Mouse (Mus musculus): ENCODE results near the gene Gm17581.
"Not testable (repeated sequence)": the region's sequence is repeated elsewhere in the genome, so short reads cannot be mapped to it uniquely, and the experiment has no call there.

Gene Gm17581

DNA sequence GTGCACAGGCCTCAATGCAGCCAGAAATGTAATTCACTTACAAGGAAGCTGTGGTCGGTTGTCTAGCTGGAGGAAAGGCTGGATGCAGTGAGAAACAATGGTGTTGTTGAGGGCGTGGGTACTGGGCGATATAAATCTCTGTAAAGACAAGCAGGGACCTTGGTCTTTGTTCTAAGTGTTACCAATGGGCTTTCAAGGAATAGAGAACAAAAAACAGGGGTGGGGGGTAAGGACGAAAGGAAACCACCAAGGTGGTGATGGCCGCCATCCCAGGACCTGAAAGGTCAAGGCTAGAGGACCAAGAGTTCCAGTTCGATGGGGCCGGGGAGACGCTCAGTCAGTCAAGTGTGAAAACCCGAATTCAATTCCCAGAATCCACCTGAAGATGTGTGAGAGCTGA lies 2.1 kb upstream of the Gm17581 start:
- DNase-seq (ENCODE audit: low read depth, low spot score), result no peak

DNA sequence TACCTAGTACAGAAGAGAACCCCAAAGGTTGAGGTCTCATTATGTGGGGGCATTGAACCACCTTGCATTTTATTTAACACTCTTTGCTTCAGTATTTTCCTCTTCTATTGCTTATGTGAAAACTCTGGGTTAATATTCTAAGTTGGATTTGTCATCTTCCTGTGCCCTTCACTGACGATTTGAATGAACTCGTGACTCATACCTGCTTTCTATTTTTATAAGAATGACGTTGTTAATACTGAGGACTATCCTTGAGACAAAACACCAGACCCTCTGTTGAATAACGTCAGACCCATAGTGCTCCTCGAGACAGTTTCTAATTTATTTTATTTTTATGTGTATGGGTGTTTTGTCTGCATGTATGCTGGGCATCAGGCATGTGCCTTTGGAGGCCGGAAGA lies 1.3 kb upstream of the Gm17581 start:
- no peak for DNase-seq (ENCODE audit: low read depth, low spot score)

DNA sequence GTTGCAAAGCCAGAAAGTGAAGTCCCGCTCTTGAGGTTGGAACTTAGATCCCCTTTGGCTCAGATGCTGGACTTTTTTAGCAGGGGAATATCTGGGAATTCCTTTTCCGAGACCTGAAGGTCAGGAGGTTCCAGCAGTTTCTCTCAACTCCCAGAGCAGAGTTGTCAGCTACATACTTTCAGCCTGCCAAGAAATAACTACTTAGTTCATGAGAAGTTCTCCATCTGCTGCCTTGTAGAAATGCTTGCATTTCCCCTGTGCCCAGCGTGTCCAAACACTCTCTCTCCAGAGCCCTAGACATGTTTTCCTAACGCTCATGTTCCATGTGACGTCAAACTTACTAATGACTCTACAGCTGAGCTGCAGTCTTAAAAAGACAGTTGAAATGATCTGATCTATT lies 586 bp downstream of the Gm17581 start:
- no peak for DNase-seq (ENCODE audit: low read depth, low spot score)

- peak; percentile 73 for DNase-seq (ENCODE audit: low read depth, low spot score)
These were observed 6.5 kb downstream of the Gm17581 start, which contains the start of gene Edem2 for GRCm38 (mm10) chr2:155729158-155729645. Gene Edem2, minus strand, starts transcription at chr2:155729475.

GRCm38 (mm10) chr2:155728742-155729141 lies 6.9 kb downstream of the Gm17581 start:
- no peak for DNase-seq (ENCODE audit: low read depth, low spot score)

- DNase-seq (ENCODE audit: low read depth, low spot score), result no peak
These were observed 7.8 kb downstream of the Gm17581 start for GRCm38 (mm10) chr2:155727764-155728395.

DNA sequence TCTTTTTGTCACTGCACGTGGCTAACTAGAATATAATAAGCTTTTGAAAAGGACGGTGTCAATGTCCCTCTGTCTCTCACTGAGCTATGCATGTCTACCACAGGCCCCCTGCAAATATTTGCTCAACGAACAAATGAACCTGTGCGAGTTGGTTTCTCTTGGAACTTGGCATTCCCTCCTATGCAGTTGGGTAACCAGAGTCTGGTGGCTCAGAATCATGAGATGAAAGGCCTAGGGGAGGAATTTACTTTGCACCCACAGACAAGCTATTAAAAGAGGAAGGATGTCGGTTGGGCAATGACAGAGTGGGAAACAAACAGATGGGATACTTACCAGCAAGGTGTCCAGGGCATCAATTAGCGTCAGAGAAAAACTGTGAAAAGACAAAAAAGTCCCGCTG lies 9.4 kb downstream of the Gm17581 start:
- DNase-seq (ENCODE audit: low read depth, low spot score), result no peak

DNA sequence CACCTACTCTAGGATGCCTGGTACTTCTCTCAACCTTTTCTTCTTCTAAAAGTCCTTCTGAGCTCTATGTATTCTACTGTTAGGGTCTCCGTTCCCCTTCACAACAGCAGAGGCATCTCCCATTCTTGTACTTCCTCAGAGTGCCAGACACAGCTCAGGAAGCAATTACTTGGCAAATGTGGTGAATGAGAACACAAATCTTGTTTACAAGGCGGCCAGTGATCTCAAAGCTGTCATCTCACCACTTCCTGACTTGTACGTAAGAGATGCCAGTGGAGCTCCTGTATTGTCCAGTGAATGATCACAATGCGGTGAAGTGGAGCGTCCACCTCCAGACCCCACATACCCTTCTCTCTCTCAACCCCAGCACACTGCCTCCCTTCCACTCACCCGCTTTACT lies 11.1 kb downstream of the Gm17581 start:
- DNase-seq (ENCODE audit: low read depth, low spot score), result no peak

GRCm38 (mm10) chr2:155724036-155724435 lies 11.6 kb downstream of the Gm17581 start:
- DNase-seq (ENCODE audit: low read depth, low spot score), result no peak

DNA sequence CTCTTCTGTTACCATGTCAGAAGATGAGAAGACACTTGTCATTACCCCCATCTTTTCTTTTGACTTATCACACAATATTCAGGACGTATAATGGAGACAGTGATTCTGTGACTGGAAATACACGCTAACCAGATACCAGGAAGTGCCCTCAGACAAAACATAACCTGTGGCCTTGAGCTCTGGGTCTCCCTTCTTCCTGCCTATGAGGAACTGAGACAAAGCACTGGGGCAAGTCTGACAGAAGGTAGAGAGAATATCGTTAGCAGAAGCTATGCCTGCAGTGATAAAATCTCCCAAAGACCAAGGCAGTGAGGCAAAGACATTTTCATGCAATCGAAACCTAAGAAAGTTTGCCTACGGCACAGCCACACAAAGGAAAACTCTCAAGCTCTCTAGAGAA lies 15.1 kb downstream of the Gm17581 start:
- no peak for DNase-seq (ENCODE audit: low read depth, low spot score)

DNA sequence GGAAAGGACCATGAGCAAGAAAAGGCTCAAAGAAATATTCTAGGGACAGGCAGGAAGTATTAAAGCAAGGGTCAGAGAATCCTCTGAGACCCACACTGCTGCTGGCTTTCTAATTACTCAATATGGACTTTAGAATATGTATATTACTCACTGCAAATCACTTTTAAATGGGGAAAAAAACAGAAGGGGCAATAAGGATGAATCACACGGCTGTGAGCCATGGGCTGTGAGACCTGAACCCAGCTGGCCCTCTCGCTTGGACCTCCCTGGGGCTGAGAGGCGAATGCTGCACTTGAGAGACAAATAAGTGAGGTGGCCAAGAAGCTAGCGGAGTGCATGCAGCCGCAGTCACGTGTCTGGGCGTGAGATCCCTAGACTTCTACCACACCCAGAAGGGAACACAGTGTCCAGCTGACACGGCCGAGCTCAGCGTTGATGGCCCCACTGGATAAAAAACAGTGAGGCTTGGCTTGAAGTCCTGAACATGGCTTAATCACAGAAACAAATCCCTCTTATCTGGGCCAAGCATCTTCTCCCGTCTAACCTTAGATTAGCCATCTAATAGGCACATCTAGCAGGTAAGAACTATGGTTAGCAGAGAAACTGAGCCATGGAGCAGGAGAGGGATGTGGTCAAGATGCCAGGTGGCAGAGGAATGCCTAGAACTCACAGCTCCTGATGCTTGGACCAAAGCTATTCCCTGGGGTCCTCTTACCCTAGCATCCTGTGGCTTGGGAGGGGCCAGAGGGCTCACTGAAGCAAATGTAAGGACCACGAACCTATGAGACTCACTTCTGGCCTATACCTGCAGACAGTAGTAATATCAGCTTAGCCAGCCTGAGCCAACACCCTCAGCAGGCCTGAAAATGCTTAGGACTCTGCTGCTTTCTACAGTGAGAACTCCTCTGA lies 18.3 kb downstream of the Gm17581 start:
- DNase-seq (ENCODE audit: low read depth, low spot score), result no peak

- no peak for DNase-seq (ENCODE audit: low read depth, low spot score)
These were observed 25.1 kb downstream of the Gm17581 start for GRCm38 (mm10) chr2:155710557-155710956.

GRCm38 (mm10) chr2:155707251-155707650 lies 28.4 kb downstream of the Gm17581 start:
- no peak for DNase-seq (ENCODE audit: low read depth, low spot score)

DNA sequence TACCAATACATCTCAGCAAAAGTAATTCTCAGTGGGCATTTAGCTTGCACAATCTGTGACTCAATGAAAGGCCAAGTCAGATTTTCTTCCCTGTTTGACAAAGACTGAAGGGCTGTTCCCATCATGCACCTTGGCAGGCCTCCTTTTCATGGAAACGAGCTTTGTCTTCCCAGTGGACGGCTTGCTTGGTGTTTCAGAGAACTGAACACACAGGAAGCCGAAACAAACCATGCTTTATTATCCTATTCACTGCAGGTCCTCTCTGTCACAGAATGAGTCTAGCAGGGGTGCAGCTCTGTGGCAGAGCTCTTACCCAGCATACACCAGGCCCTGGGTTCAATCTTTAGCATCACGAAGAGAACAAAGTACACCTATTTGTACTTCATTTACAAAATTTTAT lies 32.0 kb downstream of the Gm17581 start:
- no peak for DNase-seq (ENCODE audit: low read depth, low spot score)

DNA sequence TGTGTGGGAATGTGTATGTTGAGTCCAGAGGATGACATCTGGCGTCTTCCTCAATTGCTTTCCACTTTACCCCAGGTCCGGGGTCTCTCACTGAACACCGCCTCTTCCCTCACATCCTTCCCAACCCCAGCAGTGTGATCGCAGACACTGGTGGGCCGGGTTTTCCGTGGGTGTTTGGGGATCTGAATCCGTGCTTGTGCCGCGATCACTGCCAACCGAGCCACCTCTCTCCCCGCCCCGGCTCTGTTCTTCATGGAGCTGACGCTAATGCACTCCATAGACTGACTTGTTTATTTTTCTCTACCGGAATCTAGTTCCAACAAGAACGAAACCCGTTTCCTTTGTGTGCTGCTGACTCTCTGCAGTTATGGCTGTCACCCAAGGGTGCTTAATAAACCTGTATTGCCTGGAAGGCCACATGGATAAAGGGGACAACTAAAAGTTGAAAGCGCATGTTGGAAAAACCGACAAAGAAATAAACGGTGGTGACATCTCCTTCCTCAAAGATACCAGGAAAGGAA lies 34.2 kb downstream of the Gm17581 start:
- no peak for DNase-seq (ENCODE audit: low read depth, low spot score)

DNA sequence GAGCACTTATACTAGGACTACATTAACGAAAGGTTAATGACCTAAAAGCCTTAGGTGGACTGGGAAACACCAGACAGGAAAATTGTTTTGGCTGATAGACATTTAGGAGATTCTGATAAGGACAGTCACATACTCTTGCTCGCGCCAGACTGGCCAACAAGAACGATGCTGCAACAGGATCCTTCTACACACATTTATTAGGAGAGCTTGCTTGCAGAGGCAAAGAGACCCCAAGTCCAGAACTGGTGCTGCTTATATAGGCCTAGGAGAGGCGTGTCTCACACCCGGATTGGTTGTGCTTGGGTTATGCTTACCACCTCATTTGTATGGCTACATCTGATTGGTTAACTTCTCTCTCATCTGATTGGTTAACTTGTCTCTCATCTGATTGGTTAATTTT lies 37.2 kb downstream of the Gm17581 start:
- DNase-seq (ENCODE audit: low read depth, low spot score), result not testable (repeated sequence)

GRCm38 (mm10) chr2:155696851-155697250 lies 38.8 kb downstream of the Gm17581 start:
- no peak for DNase-seq (ENCODE audit: low read depth, low spot score)

- peak; percentile 82 for DNase-seq (ENCODE audit: low read depth, low spot score)
These were observed 39.5 kb downstream of the Gm17581 start for GRCm38 (mm10) chr2:155696091-155696558.

- no peak for DNase-seq (ENCODE audit: low read depth, low spot score)
These were observed 40.4 kb downstream of the Gm17581 start for GRCm38 (mm10) chr2:155695316-155695715.

DNA sequence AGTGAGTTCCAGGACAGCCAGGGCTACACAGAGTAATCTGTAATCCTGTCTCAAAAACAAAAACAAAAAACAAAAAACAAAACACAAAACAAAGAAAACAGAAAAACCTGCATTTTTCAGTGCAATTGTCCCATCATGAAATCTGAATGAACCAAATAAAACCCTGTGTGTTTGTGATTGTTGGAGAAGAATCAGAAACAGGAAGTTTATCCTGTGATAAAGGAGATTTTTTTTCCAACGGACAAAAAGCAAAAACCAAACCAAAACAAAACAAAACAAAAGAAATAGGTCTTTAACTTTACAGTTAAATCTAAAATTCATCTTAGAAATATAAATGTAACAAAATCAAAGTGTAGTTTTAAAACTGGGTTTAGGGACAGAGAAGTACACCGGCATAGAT lies 41.1 kb downstream of the Gm17581 start:
- no peak for DNase-seq (ENCODE audit: low read depth, low spot score)

DNA sequence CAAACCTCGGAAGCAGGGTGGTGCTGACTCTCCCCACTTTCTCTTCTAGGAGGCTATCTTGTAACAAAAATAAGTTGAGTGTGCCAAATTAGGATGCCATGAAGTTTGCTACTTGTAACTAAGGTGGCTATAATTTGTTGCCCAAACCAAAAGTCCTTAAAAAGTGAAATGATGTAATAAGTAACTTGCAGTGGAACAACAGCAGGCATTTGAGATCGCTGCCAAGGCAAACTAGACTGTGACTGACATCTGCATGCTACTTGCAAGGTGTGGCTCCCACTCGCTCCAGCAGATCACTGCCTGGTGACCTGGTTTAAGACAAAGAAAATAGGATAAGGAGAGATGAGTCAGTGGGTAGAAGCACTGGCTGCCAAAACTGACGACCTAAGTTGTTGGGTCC lies 42.5 kb downstream of the Gm17581 start:
- no peak for DNase-seq (ENCODE audit: low read depth, low spot score)

- peak; percentile 95 for DNase-seq (ENCODE audit: low read depth, low spot score)
These were observed 43.8 kb downstream of the Gm17581 start, which contains the start of gene Trpc4ap for GRCm38 (mm10) chr2:155691723-155692493. Gene Trpc4ap, minus strand, starts transcription at chr2:155692384.
